Mouse (Mus musculus) midbrain, embryonic 11.5 days (tissue): ENCODE measurements around the gene Foxp4. TPM values are rescaled to one million over a fixed set of nuclear protein-coding genes. Genes with fewer than 3 reads are reported as not detected.

Source experiments
- ATAC-seq: fragments of 200-750 bp; cut with Nextera tagmentation; 2 replicates; pipeline ENCODE4 v1.8.0; 2017; ENCODE audit warnings: moderate TSS enrichment, moderate library complexity; ENCODE audit not compliant: low FRiP score
- DNase-seq: peaks from one replicate; pipeline ENCODE4 v3.0.0; 2015; ENCODE audit warnings: low spot score; ENCODE audit errors: missing footprints
- H3K27ac ChIP-seq: fragments of 300-500 bp; sonication (generic); 2 replicates; pipeline ENCODE4 v1.5.1; 2014; ENCODE audit warnings: low read depth, low read length
- H3K27me3 ChIP-seq: fragments of 300-500 bp; sonication (generic); 2 replicates; pipeline ENCODE4 v1.6.1; 2014; ENCODE audit warnings: mild to moderate bottlenecking, low read length, moderate library complexity, mixed read lengths; ENCODE audit not compliant: control insufficient read depth, insufficient read depth
- H3K36me3 ChIP-seq: fragments of 300-500 bp; sonication (generic); 2 replicates; pipeline ENCODE4 v1.6.1; 2014; ENCODE audit warnings: mild to moderate bottlenecking, low read length, moderate library complexity, mixed read lengths; ENCODE audit not compliant: control insufficient read depth, insufficient read depth
- H3K4me1 ChIP-seq: fragments of 300-500 bp; sonication (generic); 2 replicates; pipeline ENCODE4 v1.6.1; 2014; ENCODE audit warnings: low read length; ENCODE audit not compliant: control insufficient read depth, insufficient read depth
- H3K4me2 ChIP-seq: fragments of 300-500 bp; sonication (generic); 2 replicates; pipeline ENCODE4 v1.6.1; 2014; ENCODE audit warnings: mild to moderate bottlenecking, moderate library complexity
- H3K4me3 ChIP-seq: fragments of 300-500 bp; sonication (generic); 2 replicates; pipeline ENCODE4 v1.5.1; 2014; ENCODE audit warnings: low read depth, low read length
- H3K9ac ChIP-seq: fragments of 300-500 bp; sonication (generic); 2 replicates; pipeline ENCODE4 v1.6.1; 2014; ENCODE audit warnings: low read length
- H3K9me3 ChIP-seq: fragments of 300-500 bp; sonication (generic); 2 replicates; pipeline ENCODE4 v1.6.1; 2016; ENCODE audit warnings: low read length; ENCODE audit not compliant: control insufficient read depth
- WGBS: fragments of 180-500 bp; shearing (Covaris S2); extraction: QIAGEN DNeasy Blood & Tissue Kit; methylation state at CpG from one replicate; pipeline ENCODE4 v1.1.7; 2014; 5-methylcytosine and 5-hydroxymethylcytosine counted together
- polyA plus RNA-seq: library from polyadenylated mRNA; unstranded; fragments of >200 nt; fragmentation: Nextera tagmentation; extraction: Ambion mirVana; gene quantifications from 2 replicates; pipeline ENCODE4 v1.2.1, GENCODE M21; 2014

Gene Foxp4
- polyA plus RNA-seq = 24.6 and 27.5 TPM in 2 replicates

DNA sequence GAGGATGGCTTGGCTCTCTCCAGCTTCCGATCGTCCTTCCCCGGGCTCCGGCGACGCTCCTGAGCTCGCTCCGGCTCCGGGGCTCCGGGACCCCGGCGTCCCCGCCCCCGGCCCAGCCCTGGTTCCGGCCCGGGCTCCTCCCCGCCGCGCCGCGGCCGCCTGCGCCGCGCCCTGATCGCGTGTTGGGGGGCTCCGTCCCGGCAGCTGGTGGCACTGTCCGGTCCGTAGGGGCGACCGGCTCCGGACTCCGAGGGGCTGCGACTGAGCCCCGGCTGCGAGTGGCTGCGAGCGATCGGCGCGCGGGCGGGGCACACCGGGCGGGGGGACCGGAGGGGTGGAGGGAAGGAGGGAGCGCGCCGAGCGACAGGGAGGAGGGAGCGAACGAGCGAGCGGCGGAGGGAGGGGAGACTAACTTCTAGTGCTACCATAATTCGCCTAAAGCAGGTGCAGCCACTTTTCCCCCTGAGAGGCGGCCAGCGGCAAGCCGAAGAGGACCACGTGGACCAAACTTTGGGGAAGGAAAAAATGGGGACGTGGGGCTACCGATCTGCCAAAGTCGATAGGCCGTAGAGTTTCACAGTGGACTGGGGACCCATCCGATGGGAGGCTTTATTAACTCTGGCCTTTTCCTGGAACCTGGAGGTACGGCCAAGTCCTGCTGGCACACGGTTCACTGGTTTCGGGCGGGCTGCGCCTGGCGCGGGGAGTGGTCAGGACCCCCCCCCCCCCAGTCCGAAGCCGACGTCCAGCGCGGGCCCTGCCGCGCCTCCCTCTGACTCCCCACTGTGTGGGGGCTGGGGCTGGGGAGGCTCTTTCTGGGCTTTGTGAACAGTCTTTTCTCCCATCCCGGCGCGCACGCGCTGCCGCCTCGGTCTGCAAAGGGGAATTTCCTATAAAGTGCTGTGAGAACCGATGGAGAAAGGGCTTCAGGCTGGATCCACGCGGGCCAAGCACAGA, at the start of gene Foxp4:
TSS of gene Foxp4 (minus strand) at position 263 of the 957 bp plus-strand sequence.
- DNase-seq = peak; percentile 98
- Histone ChIP-seq H3K27me3 (no peaks in the 10 kb centered on the region), H3K4me1 (peaks cover 35% of the 10 kb centered on the region), H3K9me3 (no peaks in the 10 kb centered on the region), H3K4me2 (peak within 1 kb of the TSS; percentile 93), H3K36me3 (no peaks in the 10 kb centered on the region), H3K9ac (peak within 1 kb of the TSS; percentile 100), H3K4me3 (peak within 1 kb of the TSS; percentile 88), H3K27ac (peak within 1 kb of the TSS; percentile 96)
- ATAC-seq = peak; percentile 86
- 1% methylated on average over 91 of the region's 91 CpGs for WGBS

DNA sequence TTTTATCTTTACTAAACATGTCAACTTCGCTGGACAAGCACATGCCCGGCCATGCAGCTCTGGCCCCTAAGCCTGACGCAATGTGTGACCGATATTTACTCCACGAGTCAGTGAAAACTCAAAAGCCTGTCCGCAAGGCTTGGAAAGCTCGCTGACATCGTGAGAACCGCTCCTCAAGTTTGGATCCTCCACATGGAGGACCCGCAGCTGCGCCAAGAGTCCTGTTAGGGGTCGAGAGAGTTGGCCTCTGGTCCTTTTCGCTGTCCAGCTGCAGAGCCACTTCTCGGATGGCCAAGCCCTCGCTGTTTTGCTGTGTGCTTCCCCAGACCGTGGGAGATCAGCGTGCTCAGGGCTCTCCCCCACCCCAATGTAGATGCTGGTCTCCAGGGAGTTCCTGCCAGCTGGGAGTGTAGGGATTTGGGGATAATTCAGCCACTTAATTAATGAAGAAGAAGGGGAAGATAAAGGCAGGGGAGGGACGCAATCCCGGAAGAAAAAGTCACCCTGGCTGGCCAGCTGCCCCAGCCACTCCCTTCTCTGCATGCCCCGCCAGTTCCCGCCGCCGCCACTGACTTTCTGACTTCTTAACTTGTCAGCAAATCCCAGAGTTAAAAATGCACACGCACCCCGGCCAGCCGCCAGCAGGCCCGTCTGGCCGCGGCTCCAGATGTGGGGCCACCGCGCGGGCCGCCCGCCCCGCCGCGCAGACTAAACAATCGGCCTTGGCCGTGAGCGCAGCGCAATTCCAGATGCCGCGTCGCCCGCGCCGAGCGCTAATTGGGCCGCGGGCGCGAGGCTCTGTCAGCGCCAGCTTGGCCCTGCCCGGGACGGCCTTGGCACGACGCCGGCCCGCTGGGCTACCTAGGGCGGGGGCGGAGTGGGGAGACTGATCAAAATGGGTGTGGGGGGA, 49.4 kb upstream of the Foxp4 start:
- H3K4me1 ChIP-seq = peaks cover 40% of the 10 kb centered on the region
- DNase-seq = peak; percentile 96
- H3K36me3 ChIP-seq = no peaks in the 10 kb centered on the region
- H3K4me3 ChIP-seq = peak overlapping the region; percentile 32
- peaks cover 6% of the 10 kb centered on the region; the same call in 1 of the 2 replicates for H3K27me3 ChIP-seq
- 1% methylated on average over 61 of the region's 61 CpGs for WGBS
- no peaks in the 10 kb centered on the region for H3K9me3 ChIP-seq
- peak overlapping the region; percentile 64 for H3K27ac ChIP-seq
- H3K4me2 ChIP-seq = peak overlapping the region; percentile 68
- peak; percentile 49 for ATAC-seq
- peak overlapping the region; percentile 48 for H3K9ac ChIP-seq

DNA sequence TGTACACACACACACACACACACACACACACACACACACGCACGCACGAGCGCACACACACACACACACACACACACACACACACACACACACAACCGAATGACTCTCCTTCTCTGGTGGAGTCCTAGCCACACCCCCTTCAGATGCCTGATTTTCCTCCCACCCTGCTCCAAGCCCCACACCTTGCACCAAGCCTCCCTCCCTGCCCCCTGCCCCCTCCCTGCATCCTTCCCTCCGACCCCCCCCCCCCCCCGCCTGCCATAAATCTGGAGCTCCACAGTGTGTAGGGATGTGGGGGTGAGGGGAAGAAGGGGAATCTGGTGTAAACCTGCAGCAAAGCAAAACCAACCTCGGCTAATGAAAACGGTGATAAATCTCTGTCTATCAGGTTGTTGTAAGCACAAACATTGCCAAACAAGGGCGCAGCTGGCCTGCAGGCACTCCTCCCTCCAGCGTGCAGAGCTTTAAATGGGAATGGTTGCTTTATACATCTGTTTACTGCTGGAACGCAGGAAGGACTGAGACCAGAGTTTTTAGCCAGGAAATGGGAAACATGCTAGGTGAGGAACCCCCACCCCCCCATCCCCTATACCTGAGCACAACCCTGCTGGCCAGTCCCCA, 41.5 kb upstream of the Foxp4 start:
- no peak overlapping the region for H3K4me3 ChIP-seq
- no peaks in the 10 kb centered on the region for H3K27me3 ChIP-seq
- ATAC-seq (no peak), DNase-seq (no peak)
- no peak overlapping the region for H3K4me2 ChIP-seq
- 0 out of 2 replicates have a peak, but pooled peaks cover 3% of the 10 kb centered on the region for H3K9me3 ChIP-seq
- no peaks in the 10 kb centered on the region for H3K36me3 ChIP-seq
- H3K4me1 ChIP-seq = no peaks in the 10 kb centered on the region
- H3K9ac ChIP-seq = no peak overlapping the region
- 71% methylated on average over 10 of the region's 12 CpGs for WGBS
- no peak overlapping the region for H3K27ac ChIP-seq

DNA sequence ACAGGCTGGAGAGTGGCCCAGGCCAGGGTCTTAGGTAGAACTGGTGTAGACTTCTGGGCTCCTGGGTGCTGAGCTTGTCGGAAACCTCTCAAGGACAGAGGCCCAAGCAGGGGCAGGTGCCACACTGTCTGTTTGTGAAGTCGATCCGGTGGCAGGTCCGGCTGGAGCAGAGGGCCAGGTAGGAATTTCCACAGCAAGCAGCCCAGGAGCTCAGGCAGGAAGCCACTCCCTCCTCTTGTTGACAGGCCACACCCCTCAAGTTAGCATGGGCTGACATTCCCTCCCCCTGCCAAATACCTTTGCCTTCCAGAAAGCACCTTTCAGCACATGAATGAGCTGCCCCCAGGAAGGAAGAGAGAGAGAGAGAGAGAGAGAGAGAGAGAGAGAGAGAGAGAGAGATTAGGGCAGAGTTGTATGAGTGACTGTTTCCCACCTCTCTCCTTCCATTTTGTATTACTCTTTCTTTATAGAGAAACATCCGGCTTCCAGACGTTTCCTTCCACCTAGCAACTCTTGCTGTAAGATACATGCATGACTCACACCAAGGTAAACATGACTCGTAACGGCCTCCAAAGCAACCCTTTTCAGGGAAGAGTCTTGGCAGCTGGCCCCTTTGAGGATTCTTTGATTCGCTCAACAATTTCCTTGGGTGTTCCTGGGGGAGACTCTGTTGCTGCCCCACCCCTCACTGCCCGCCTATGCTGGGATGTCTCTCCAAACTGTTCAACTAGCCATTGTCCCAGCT, 33.8 kb upstream of the Foxp4 start:
- no peak for DNase-seq
- Histone ChIP-seq H3K9ac (no peak overlapping the region), H3K27me3 (no peaks in the 10 kb centered on the region; the same call in 1 of the 2 replicates), H3K9me3 (no peaks in the 10 kb centered on the region), H3K36me3 (no peaks in the 10 kb centered on the region), H3K4me3 (no peak overlapping the region), H3K4me1 (no peaks in the 10 kb centered on the region), H3K27ac (no peak overlapping the region), H3K4me2 (no peak overlapping the region)
- ATAC-seq = no peak
- 62% methylated on average over 10 of the region's 10 CpGs for WGBS

DNA sequence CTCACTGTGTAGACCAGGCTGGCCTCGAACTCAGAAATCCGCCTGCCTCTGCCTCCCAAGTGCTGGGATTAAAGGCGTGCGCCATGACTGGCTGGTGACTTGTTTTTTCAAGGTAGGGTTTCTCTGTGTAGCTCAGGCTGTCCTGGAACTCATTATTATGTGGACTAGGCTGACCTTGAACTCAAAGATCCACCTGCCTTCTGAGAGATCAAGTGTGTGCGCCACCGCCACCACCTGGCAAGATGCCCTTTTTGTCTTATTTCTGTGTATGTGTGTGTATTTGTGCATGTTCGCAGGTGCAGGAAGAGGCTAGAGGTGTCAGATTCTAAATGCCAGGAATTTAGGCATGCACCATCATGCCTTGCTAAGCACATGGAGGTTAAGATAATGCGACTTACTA, 32.0 kb upstream of the Foxp4 start:
- H3K9ac ChIP-seq = no peak overlapping the region
- H3K4me2 ChIP-seq = no peak overlapping the region
- H3K27me3 ChIP-seq = no peaks in the 10 kb centered on the region; the same call in 1 of the 2 replicates
- H3K4me3 ChIP-seq = no peak overlapping the region
- peaks cover 11% of the 10 kb centered on the region for H3K4me1 ChIP-seq
- no peaks in the 10 kb centered on the region for H3K9me3 ChIP-seq
- WGBS = 96% methylated on average over 8 of the region's 8 CpGs
- DNase-seq (no peak), ATAC-seq (no peak)
- H3K36me3 ChIP-seq = no peaks in the 10 kb centered on the region
- no peak overlapping the region for H3K27ac ChIP-seq

DNA sequence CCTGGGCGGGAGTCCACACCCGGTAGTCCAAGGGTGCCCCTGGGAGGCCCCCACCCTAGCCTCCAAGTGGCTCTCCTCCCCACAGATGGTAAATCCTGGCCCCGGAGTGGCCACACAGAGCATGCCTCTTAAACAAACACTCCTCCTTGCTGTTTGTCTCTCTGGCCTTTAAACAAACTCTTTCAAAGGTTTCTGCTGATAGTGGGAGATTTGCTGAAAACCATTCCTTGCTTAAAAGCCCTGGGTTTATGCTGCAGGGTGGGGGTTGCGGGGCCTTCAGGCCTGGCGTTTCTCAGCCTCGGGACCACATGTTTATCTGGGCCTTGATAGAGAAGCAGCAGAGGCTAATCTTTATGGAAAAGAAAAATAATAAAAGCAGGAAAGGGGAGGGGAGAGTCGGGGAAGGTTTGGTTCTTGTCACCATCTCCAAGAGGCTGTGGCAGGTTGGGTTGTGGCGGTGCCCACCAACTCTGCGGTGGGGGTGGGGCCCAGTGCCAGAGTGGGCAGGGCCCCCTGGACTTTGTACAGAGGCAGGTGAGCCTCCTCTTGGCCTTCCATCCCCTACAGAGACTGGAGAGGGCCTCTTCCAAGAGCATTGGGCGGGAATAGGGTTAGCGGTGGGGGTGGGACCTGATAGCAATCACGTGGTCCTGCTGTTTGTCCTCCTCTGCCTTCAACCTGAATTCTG, 30.8 kb upstream of the Foxp4 start:
- no peak overlapping the region for H3K4me2 ChIP-seq
- no peaks in the 10 kb centered on the region; the same call in 1 of the 2 replicates for H3K27me3 ChIP-seq
- ATAC-seq = no peak
- no peaks in the 10 kb centered on the region for H3K36me3 ChIP-seq
- H3K4me3 ChIP-seq = no peak overlapping the region
- 46% methylated on average over 12 of the region's 12 CpGs for WGBS
- H3K9ac ChIP-seq = no peak overlapping the region
- H3K4me1 ChIP-seq = peaks cover 18% of the 10 kb centered on the region
- no peak for DNase-seq
- H3K27ac ChIP-seq = no peak overlapping the region
- no peaks in the 10 kb centered on the region for H3K9me3 ChIP-seq

DNA sequence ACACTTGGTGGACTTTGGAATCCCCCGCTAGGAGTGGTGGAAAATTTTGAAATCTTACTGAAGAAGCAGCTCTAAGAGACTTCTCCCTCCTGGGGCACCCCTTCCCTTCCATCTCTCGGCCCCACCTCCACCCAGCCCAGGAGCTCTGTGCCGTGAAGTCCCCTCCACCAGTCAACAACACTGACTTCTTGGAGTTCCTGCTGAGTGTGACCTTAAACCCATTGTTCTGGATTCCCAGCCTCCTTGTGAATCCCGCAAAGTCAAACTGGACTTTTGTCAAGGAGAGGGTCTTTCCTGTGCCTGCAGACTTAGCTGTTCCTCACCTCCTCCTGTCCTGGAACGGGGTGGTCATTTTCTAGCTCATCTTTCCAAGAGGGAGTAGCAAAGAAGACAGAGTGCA, 28.8 kb upstream of the Foxp4 start:
- DNase-seq (no peak), ATAC-seq (no peak)
- WGBS = 20% methylated on average over 5 of the region's 5 CpGs
- H3K4me3 ChIP-seq = no peak overlapping the region
- no peaks in the 10 kb centered on the region; the same call in 1 of the 2 replicates for H3K27me3 ChIP-seq
- no peak overlapping the region for H3K9ac ChIP-seq
- no peaks in the 10 kb centered on the region for H3K9me3 ChIP-seq
- no peak overlapping the region for H3K4me2 ChIP-seq
- H3K27ac ChIP-seq = no peak overlapping the region
- no peaks in the 10 kb centered on the region for H3K36me3 ChIP-seq
- H3K4me1 ChIP-seq = peaks cover 18% of the 10 kb centered on the region
